Mouse (Mus musculus) c-Kit-negative CD71-positive TER-119-positive erythroid progenitor cells, embryonic 14.5 days (primary cell): ENCODE results near the gene Ccl20.

Source experiments
- DNase-seq: peaks from one replicate; pipeline ENCODE4 v3.0.0-alpha.2; 2013; ENCODE audit warnings: low read depth, low spot score

Gene Ccl20

GRCm38 (mm10) chr1:83138721-83139120 is 22.2 kb downstream of the Ccl20 start:
- DNase-seq: no peak

- DNase-seq: no peak
Measured at GRCm38 (mm10) chr1:83141510-83141909, 24.9 kb downstream of the Ccl20 start.

DNA sequence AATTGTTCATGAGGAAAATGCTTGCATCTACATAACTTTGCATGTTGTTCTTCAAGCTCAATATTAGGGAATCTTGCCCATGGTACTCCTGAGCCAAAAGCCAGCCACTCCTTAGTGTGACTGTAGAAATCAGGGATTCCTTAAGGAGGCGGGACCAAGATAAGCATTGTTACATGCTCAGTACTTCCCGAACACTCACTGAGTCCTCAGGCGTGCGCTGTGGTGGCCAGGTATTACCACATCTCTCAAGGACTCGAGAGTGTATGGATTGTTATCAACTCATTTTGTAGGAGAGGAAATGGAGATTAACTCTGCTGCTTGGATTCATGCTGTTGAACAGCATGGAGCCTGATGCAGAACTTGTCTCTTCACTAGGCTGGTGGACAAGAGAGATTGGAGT is 25.5 kb downstream of the Ccl20 start:
- no peak for DNase-seq

DNA sequence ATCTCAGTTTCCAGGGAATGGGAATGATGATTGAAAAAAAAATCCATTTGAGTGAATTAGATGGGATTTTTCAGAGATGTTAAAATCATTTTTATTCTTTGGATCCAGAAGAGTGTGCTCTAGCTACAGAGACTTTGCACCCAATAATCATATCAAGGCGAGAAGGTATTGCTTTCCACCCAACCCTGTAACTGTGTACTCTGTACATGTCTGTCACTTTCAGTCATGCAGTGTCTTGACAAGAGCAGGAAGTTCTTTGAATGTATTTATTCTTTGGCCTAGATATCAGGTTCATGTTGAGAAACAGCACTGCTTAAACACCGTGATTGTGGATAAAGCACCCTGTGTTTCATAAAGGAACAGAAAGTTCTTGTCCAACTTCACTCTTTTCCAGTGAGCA is 30.0 kb downstream of the Ccl20 start:
- DNase-seq: no peak

DNA sequence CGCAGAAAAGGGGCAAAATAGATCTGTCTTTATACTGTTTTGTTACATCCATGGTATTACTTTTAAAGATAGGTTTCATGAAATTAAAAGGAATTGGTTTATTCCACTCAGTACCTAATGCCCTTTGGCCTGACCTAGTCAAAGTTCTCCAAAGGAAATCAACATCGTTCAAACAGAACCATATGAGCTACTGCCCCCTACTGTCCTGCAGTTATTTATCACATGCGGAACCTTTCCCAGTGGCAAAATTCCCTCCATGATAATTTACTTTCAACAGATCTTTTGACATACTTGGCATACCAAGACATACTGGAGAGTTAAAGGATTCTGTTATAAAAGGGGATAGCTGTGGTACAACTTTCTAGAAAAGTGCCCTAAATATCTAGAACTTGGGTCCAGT is 33.7 kb downstream of the Ccl20 start:
- DNase-seq: no peak

DNA sequence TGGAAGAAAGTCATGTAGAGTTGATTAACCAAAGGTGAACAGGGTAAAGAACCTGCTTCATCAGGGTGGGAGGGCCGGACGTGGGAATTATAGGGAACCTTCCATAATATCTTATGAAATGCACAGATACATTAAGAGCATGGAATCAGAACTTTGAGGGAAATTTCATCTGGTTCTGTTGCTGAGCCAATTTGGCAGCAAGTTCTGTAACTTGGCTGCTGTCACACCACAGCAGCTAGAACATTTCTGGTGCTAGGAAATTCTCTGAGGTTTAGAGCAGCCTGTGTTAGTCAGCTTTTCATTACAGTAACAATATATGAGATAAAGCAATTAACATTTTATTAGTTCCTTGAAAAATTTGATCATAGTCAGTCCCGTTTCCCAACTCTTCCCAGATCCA is 36.4 kb downstream of the Ccl20 start:
- DNase-seq: no peak

- DNase-seq: no peak
Measured at GRCm38 (mm10) chr1:83156876-83157275, 40.3 kb downstream of the Ccl20 start.

DNA sequence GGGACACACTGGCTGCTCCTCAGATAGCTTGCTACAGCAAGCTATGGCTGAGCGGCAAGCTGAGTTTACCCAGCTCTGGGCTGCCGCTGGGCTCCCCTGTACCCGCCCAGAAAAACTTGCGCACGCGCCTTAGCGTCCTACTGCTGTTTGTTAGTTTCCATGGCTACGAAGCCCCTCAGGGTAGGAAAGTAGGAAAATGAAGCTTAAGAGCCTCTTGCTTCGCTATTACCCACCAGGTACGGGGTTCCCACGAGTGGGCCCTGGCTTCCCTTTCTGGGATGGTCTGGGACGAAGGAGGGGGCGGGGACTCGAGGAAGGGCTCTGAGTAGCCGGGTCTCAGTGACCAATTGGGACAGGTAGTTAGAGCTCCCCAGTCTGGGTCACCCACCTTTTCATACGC is 43.0 kb downstream of the Ccl20 start, which contains the start of gene Daw1:
TSS of gene Daw1 (plus strand) at position 150 of the 400 bp plus-strand sequence.
- no peak for DNase-seq

DNA sequence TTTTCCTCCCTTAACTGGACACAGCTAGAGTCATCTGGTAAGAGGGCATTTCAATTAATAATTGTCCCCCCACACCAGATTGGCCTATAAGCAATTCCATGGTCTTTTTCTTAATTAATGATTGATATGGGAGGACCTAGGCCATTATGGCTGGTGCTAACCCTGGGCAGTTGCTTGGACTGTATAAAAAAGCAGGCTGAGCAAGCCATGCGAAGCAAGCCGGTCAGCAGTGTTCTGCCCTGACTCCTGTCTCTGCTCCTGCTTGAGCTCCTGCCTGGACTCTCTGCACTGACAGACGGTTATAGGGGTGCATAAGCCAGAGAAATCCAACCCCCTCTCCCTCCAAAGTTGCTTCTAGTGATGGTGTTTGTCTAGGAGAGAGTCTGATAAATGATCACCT is 45.1 kb downstream of the Ccl20 start:
- no peak for DNase-seq

GRCm38 (mm10) chr1:83164027-83164426 is 47.5 kb downstream of the Ccl20 start:
- DNase-seq: no peak
